1 mouse cellular context compared by ENCODE assay signal in the genomic region with DNA sequence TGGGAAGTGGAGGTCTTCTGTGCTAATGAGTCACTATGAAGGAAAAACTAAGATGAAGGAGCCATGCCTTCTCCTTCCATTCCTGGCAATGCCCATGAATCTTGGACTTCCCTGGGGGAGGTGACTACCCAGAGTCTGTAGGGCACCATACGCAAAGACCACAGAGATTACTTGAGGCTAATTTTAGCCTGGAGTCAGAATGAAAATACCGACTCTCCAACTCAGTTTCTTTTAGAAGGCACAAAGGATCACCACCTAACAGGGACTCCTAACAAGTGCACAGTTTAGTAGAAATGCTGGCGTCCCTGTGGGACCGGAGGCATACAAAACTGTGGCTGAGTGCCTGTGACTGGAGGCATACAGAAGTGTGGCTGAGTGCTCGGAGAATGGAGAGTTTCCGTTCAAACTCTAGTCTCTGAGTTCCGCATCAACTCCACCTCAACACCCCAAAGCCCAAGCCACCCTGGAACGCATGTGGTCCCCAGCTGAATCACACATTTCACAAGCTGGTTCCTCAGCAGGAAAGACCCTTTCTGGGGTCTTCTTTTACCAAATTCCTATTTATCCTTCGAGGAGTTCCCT.
TF ChIP-seq lines count a peak whose summit lies in the region.

No protein-coding gene starts in this region.

TF ChIP-seq in CH12.LX, 34 proteins besides CTCF, POLR2A, EP300 and RAD21 (continued from another document):
- TF ChIP-seq ZC3H11A (IDR thresholded peaks at IDR 0.05; ENCODE audit: low read depth, low read length) (no peak), MYC (IDR thresholded peaks at IDR 0.05; ENCODE audit: low read depth, low read length) (peak; percentile 53; the same call in 1 of the 2 replicates), MXI1 (IDR thresholded peaks at IDR 0.05; ENCODE audit: low read depth, low read length) (peak; percentile 46; the same call in 1 of the 2 replicates)
